Mouse (Mus musculus): ENCODE measurements around the gene Unc13b.

DNA sequence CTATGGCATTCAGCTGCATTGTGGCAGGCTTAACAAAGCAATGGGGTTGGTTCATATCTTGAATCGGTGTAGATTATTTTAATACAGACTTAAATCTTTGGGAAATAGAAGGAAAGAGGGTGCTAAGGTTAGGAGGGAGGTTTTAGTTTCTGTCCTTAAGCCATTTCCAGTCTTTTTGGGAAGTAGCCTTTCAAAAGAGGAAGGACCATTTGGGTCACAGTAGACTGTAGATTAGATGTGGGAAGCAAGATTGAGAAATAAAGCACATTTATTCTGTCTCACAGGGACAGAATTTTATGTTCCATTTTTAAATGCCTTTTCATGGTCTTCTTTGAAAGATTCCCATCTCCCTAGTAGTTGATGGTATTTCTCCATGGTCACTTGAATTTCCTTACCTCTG is 159.2 kb downstream of the Unc13b start:
- TF ChIP-seq CTCF (IDR thresholded peaks at IDR 0.05) = no peak
- TF ChIP-seq EP300 (IDR thresholded peaks at IDR 0.05) = no peak

Data from lung, postnatal 0 days (tissue).